Comparison of ENCODE assay signal across 14 mouse cellular contexts in the genomic region with DNA sequence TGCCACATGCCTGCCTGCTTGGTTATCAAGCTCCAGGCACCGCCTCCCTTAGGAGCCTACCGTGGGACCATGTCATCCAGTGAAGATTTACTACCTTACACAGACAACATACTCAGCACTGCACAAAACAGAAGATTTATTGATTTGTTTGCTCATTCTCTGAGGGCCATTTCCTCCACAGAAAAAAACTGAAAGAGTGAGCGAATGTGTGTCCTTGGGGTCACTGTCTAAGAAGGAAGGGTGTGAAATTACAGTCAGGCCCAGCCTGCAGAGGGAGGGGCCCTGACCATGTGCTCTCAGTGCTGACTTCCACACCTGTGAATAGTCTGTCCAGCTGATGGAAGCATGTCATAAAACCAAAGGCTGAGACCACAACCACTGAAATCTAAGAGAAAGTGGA.
DNase-seq lines count a peak whose midpoint lies in the region; ATAC-seq lines count a peak whose summit lies in the region.
"Had no signal": no experiment of that assay in that cellular context is flagged by ENCODE, and none has a peak within 500 bp of the region (broad histone marks: within the 10 kb centered on the region; RNA-seq: fewer than 3 reads in every experiment).

No protein-coding gene starts in this region.

- ATAC-seq in midbrain, embryonic 11.5 days (ENCODE audit: low FRiP score), result peak; percentile 27; the same call in 1 of the 2 replicates
- no peak for ATAC-seq in midbrain, embryonic 15.5 days (replicated peaks)
- ATAC-seq: CD4-positive, CD25-positive, alpha-beta regulatory T cell, adult 4 months had no signal

- DNase-seq in midbrain, embryonic 11.5 days (ENCODE audit: low spot score, missing footprints), result no peak
- DNase-seq in forelimb bud, embryonic 11.5 days (ENCODE audit: low read depth, low spot score), result peak; percentile 32
- DNase-seq in kidney, postnatal 10 days, result peak; percentile 20
- DNase-seq in skeletal muscle tissue, adult 2 months (ENCODE audit: low read depth, low spot score), result peak; percentile 10
- DNase-seq in right cerebral cortex, postnatal 25 days, result no peak
- DNase-seq in heart, postnatal 10 days, result no peak
- no peak for DNase-seq in cerebellum, adult 11-12 months
- DNase-seq: gastrocnemius, postnatal 10 days; midbrain, embryonic 14.5 days; retina, postnatal 1 day had no signal

- intact Hi-C loops in heart, postnatal 10 days (cut with DNase I), result no loop called here

- H3K9me3 ChIP-seq in midbrain, embryonic 11.5 days (ENCODE audit: control insufficient read depth, low read length), result no peaks in the 10 kb centered on the region
- H3K9me3 ChIP-seq in midbrain, embryonic 15.5 days, result no peaks in the 10 kb centered on the region
- H3K9me3 ChIP-seq: embryonic facial prominence, embryonic 13.5 days; lung, embryonic 15.5 days had no signal

- H3K4me3 ChIP-seq in midbrain, embryonic 11.5 days (ENCODE audit: low read depth, low read length), result no peak overlapping the region
- H3K4me3 ChIP-seq in midbrain, embryonic 15.5 days, result no peak overlapping the region
- H3K4me3 ChIP-seq: embryonic facial prominence, embryonic 13.5 days; lung, embryonic 15.5 days had no signal

- WGBS in midbrain, embryonic 11.5 days, result 89% methylated on average over 3 of the region's 3 CpGs
- WGBS in midbrain, embryonic 15.5 days, result 84% methylated on average over 3 of the region's 3 CpGs

- H3K27me3 ChIP-seq in midbrain, embryonic 11.5 days (ENCODE audit: control insufficient read depth, insufficient read depth, low read length), result no peaks in the 10 kb centered on the region
- no peaks in the 10 kb centered on the region for H3K27me3 ChIP-seq in midbrain, embryonic 15.5 days (replicated peaks)
- H3K27me3 ChIP-seq: embryonic facial prominence, embryonic 13.5 days; lung, embryonic 15.5 days had no signal

- no peak overlapping the region for H3K9ac ChIP-seq in midbrain, embryonic 11.5 days (ENCODE audit: low read length)
- H3K9ac ChIP-seq in midbrain, embryonic 15.5 days, result no peak overlapping the region
- H3K9ac ChIP-seq: embryonic facial prominence, embryonic 13.5 days; lung, embryonic 15.5 days had no signal

- no peak overlapping the region for H3K27ac ChIP-seq in midbrain, embryonic 11.5 days (ENCODE audit: low read depth, low read length)
- no peak overlapping the region for H3K27ac ChIP-seq in midbrain, embryonic 15.5 days
- H3K27ac ChIP-seq: embryonic facial prominence, embryonic 13.5 days; lung, embryonic 15.5 days had no signal

- no peak overlapping the region for H3K4me2 ChIP-seq in midbrain, embryonic 11.5 days
- H3K4me2 ChIP-seq in midbrain, embryonic 15.5 days, result no peak overlapping the region
- H3K4me2 ChIP-seq: embryonic facial prominence, embryonic 13.5 days; lung, embryonic 15.5 days had no signal

- H3K4me1 ChIP-seq in midbrain, embryonic 11.5 days (ENCODE audit: control insufficient read depth, insufficient read depth, low read length), result no peaks in the 10 kb centered on the region
- H3K4me1 ChIP-seq in midbrain, embryonic 15.5 days, result no peaks in the 10 kb centered on the region
- H3K4me1 ChIP-seq: embryonic facial prominence, embryonic 13.5 days; lung, embryonic 15.5 days had no signal

- peaks cover 9% of the 10 kb centered on the region; the same call in 1 of the 2 replicates for H3K36me3 ChIP-seq in midbrain, embryonic 11.5 days (ENCODE audit: control insufficient read depth, insufficient read depth, low read length)
- H3K36me3 ChIP-seq in midbrain, embryonic 15.5 days (replicated peaks), result no peaks in the 10 kb centered on the region; the same call in 1 of the 2 replicates
- H3K36me3 ChIP-seq: embryonic facial prominence, embryonic 13.5 days; lung, embryonic 15.5 days had no signal

Comparison
In these comparisons a context has a peak if more than half of its experiments do, and no peak if none do; other contexts are left out.
1. DNase-seq: peak in forelimb bud, embryonic 11.5 days (single experiment), kidney, postnatal 10 days (single experiment) and skeletal muscle tissue, adult 2 months (single experiment); none in midbrain, embryonic 11.5 days (single experiment), right cerebral cortex, postnatal 25 days (single experiment), heart, postnatal 10 days (0 of 2) and cerebellum, adult 11-12 months (single experiment).